Mouse (Mus musculus) heart, postnatal 0 days (tissue): ENCODE results near the gene Ccl9.

Source experiments
- CTCF ChIP-seq: IDR thresholded peaks from 2 replicates; pipeline ENCODE4 v1.5.1; 2016; ENCODE audit warnings: antibody characterized with exemption, control low read depth, low read depth
- EP300 ChIP-seq: IDR thresholded peaks from 2 replicates; pipeline ENCODE4 v1.6.1; 2016; ENCODE audit warnings: antibody characterized with exemption, low read depth

DNA sequence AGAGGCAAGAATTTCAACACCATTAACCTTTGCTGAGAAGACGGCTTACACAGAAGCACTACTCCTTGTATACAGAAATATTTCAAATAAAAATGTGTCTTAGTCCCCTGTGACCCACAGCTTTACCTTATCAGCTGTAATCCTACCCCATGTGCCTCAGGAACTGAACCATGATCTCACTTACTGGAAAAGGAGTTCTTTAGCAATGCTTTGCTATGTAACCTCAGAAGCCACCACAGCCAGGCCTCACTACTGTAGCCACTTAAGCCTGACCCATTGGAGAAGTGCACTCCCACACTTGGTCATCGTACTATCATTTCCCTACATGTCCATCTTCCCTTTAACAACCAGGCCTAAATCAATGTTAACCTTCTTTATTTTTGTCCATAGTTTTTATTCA, 22.1 kb upstream of the Ccl9 start:
- no peak for TF ChIP-seq EP300
- TF ChIP-seq CTCF = no peak
